Mouse (Mus musculus): Measurements from ENCODE around the gene 1810043G02Rik.
"Not testable (repeated sequence)": the region's sequence is repeated elsewhere in the genome, so short reads cannot be mapped to it uniquely, and the experiment has no call there.

The 1810043G02Rik gene

DNA sequence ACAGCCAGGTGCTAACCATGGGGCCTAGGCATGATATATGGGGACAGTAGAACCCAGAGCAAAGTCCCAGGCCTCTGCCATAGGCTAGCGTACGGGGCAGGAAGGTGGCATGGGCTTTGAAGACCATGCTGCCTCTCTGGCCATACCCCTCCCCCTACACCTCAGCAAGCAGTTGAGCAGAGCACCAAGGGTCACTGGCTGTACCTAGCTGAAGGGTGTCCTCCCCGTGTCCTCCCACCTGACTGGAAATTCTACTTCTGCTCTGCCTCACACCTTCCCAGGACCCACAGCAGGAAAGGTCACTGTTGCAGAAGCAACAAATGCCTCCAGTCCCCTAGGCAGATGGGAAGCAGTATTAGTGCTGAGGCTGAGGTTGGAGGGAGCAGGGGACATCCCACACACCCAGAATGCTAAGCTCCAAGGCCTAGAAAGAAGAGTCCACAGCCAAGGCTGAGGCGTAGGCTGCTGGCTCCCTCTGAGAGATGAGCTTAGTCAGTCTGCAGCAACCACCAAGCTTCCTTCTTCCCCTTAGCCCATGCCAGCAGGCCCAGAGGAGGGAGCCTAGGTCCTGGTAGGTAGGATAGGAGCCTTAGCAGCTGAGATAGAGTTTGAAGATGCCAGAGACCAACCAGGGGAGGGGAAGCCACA lies 27.6 kb downstream of the 1810043G02Rik start:
- DNase-seq = no peak

GRCm38 (mm10) chr10:78007203-78007602 lies 28.9 kb downstream of the 1810043G02Rik start:
- no peak for DNase-seq

GRCm38 (mm10) chr10:78008169-78008568 lies 29.8 kb downstream of the 1810043G02Rik start:
- DNase-seq = peak; percentile 86

DNA sequence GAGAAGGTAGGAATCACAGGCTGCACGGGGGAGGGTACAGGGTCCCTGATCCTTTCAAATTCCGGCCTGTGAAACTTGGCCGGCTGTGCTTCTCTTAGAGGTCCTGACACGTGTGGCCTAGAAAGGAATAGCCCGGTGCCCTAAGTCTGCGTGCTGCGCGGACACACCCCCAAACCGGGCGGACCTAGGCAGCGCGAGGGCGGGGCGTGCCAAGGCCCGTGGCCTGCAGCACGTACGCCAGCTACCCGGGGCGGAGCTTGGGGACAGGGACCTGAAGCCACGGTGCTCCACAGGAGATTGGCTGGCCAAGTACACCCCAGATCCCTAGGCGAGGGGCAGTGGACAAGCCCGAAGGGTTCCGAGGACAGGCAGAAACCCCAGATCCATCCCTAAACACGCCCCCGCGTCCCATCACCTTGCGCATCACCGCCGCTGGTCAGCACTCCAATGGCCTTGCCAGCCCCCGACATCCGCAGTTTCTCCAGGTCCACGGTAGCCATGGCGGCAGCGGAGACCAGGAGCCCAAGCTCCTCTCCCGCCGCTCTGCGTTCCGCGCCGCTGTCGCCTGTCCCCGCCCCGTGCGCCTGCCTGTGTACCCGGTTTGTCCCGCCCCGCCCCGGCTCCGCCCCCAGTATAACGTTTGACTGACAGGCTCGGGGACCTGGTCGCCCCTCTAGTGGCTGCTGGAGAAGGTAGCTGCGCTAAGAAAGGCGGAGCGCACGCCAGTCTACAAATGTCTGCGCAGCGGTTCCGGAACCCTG lies 31.0 kb downstream of the 1810043G02Rik start:
- peak; percentile 100 for DNase-seq

DNA sequence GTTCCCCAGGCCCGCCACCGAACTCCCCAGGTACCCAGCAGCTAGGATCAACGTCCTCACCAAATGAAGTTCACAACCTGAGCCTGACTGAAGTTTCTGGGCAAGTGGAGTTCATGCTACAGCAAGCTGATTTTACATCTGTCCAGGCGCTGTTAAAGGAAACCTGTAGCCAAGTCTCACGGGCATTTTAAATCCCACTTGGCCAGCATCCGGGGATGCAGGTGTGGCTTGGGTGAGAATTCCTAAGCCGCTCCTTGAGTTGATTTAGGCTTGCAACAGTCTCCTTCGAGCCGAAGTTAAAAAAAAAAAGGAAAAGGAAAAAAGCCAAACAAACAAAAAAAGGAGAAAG lies 31.6 kb downstream of the 1810043G02Rik start, which contains the start of gene Pfkl:
Pfkl (minus strand) TSS at position 139 of the 349 bp plus-strand sequence.
- no peak for DNase-seq

GRCm38 (mm10) chr10:78010335-78010734 lies 32.0 kb downstream of the 1810043G02Rik start:
- no peak for DNase-seq

DNA sequence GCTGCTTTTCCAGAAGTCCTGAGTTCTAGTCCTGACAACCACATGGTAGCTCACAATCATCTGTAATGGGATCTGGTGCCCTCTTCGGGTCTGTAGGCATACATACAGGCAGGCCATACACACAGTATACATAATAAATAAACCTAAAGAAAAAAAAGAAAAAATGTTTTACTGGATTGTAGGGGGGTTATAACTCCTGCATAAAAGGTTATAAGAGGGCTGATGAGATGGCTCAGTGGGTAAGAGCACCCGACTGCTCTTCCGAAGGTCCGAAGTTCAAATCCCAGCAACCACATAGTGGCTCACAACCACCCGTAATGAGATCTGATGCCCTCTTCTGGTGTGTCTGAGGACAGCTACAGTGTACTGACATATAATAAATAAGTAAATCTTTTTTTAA lies 32.8 kb downstream of the 1810043G02Rik start:
- DNase-seq = not testable (repeated sequence)

GRCm38 (mm10) chr10:78012661-78013495 lies 34.6 kb downstream of the 1810043G02Rik start:
- DNase-seq = no peak

DNA sequence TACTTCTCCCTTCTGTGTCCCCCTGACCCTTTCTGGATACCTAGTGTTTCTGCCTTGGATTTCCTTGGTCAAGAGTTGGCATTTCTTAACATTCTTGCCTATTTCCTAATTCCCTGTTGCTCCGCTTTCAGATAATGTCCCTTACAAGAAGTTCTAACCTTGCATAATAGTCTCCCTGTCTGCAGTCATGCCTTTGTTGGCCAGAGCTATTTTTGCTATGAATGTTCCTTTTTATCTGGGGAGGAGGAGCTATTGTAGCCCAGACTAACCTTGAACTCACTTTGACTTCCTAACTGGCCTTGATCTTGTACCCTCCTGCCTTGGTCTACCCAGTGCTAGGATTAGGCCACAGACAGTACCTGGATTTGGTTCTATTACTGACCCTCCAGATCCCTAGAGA lies 37.2 kb downstream of the 1810043G02Rik start:
- no peak for DNase-seq

GRCm38 (mm10) chr10:78016366-78016765 lies 38.0 kb downstream of the 1810043G02Rik start:
- DNase-seq = no peak

- peak; percentile 94 for DNase-seq
These were observed 40.5 kb downstream of the 1810043G02Rik start for GRCm38 (mm10) chr10:78018797-78019203.

GRCm38 (mm10) chr10:78019291-78019690 lies 41.0 kb downstream of the 1810043G02Rik start:
- no peak for DNase-seq

- not testable (repeated sequence) for DNase-seq
These were observed 41.7 kb downstream of the 1810043G02Rik start for GRCm38 (mm10) chr10:78019984-78020383.

DNA sequence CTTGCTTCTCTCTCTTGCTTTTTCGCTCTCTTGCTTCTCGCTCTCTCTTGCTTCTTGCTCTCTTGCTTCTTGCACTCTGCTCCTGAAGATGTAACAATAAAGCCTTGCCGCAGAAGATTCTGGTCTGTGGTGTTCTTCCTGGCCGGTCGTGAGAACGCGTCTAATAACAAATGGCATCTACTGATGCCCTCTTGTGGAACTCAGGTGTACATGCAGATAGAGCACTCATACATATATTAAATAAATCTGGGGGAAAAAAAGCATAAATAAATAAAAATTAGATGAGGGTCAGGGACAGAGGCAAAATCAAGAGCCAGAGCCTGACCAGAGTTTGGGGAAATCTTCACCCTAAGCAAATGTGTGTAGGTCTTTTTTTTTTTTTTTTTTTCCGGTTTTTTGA lies 47.1 kb downstream of the 1810043G02Rik start:
- not testable (repeated sequence) for DNase-seq

DNA sequence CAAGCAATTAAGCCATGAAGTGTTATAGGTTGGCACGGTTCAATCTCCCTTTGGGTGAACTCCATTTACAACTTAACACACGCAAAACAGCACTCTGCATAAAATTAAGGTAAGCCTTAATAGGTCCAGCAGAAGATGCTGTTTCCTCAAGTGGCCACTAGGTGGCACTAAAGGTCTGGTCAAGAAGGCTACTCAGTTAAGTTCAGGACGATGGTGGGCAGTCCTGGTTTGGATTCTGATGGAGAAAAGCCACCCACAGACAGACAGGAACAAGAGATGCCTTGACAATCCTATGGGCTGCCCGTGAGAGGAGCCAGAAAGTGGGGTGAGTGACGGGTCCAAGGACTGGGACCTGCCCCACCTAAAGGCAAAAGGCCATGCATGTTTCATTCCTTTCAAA lies 49.8 kb downstream of the 1810043G02Rik start:
- DNase-seq = peak; percentile 94

DNA sequence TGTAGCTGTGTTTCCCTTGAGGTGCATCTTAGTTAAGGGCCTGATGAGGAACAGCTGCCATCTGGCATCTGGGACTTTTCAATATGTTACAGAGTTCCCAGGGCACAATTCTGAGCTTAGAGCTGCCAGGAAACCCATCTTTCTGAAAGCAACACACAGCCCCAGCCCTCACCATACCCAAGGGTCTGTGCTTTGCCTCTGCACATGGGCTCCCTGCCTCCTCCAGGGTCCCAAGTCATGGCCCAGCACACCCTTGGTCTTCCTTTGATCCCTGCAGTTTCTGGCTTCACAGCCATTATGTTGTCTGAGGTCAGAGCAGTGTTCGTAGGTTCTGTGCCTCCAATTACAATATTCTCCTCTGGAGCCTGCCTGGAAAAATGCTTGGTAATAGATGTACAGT lies 50.8 kb downstream of the 1810043G02Rik start:
- DNase-seq = no peak

- no peak for DNase-seq
These were observed 53.7 kb downstream of the 1810043G02Rik start for GRCm38 (mm10) chr10:78031987-78032386.
